Mouse (Mus musculus): ENCODE results near the gene Scn8a.

DNA sequence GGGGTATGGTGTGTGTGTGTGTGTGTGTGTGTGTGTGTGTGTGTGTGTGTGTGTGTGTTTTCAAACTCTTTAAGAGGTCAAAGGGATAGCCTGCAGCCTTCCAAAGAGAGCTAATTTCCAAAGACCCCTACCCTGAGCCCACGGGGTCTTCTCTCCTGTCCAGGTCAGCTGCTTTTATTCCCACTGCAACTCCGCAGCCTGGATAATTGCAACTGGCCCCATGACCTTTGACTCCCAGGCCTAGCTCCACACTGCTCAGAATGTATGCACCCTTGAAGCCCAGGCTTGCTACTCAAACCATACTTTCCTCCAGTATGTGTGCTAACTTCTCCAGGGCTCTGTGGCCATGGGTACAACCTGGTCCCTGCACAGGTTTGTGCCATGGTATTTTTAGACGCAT is 225.7 kb downstream of the Scn8a start:
- TF ChIP-seq CTCF (IDR thresholded peaks at IDR 0.05; ENCODE audit: extremely low read depth, insufficient read length, insufficient replicate concordance, low read depth, low read length) = no peak
- TF ChIP-seq POLR2A (IDR thresholded peaks at IDR 0.05; ENCODE audit: low read depth, low read length) = no peak

Measured in small intestine, adult 2 months (tissue).